Mouse (Mus musculus): Measurements from ENCODE around the gene Tmod1.
A peak's percentile ranks its signal among the peaks of the same experiment; 100 is the strongest.

Tmod1 gene

DNA sequence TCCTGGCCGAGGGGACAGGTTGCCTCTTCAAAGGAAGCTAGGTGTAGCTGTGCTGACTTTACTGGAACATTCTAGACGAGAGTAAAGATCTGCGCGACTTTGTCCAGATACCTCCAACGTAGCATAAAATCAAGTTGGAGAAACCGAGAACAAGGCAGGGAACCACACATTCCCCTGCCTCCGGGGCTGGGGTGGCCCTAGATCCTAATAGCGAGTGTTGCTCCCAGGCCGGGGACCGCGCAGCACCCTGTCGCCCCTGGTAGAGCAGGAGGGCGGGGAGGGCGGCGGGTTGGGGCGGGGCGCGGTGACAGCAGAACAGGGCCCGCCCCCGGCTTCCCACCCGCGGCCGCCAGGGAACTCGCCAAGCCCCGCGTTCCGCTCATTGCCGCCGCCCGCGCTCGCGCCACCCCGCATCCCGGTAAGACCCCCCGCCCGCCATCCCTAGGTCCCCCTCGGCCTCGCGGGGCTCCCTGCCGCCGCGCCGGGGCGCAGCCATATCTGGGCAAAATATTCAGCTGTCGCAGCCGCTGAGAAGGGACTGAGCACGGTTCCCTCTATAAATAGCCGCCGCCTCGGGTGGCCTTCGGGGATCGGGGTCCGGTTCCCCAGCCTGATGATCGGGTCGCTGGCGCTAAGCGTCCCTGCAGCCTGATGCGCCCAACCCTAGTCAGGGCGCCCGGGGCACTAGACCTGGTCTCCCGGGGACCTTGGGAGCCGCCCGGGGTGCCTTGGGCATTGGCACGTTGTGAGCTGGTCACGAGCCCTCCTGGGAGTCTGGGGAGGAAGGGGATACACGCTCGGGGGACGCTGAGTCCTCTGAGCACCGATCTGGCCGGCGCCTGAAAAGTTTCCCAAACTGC, at the start of gene Tmod1:
Tmod1 (plus strand) TSS at position 44 of the 860 bp plus-strand sequence.
- no peak for DNase-seq (ENCODE audit: low read depth)

DNA sequence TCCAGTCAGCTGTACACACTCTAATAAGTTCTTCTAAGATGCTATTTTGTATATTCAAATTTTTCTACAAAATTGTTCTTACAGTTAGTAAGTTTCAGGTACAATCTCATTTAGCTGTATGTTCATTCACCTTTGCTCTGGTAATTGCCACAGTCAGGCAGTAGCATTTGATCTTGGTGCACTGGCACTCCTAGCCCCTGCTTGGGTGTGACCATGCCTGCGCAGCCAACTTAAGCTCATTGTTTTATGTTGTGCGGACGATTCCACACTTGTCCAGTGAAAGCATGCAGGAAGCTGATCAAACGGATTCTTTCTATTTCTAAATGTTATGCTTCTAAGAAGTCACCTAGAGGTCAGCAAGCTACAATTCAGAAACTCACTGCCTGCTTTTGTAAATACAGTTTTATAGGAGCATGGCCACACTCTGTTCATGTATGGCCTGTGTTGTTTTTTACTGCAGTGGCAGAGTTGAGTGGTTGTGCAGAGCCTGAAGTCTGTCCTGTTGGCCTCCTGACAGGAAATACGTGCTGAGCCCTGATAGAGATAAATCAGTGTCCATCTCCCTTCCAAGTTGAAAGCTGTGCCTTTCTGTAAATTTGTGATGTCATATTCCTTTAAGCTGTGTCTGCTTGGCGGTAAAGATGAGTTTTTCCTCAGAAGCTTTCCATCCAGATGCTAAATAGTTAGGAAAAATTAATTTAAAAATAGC, 48.2 kb upstream of the Tmod1 start:
- DNase-seq (ENCODE audit: low read depth): no peak

DNA sequence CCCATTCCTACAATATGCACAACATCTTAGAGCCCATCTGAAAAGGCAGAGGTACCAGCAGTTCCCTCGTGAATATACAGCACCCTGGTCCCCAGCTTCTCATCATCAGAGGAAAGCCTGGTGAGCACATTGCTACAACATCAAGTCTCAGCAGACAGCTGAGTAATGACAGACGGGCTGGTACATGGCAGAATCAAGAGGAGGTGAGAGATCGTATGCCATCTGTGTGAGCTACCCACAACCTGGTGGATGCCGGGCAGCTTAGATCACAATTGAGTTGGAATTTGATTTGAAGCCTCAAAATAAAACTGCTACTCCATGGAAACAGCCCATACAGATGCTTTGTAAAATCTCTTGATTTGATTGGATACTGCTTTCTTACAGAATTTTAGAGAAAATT, 40.2 kb upstream of the Tmod1 start:
- DNase-seq (ENCODE audit: low read depth): no peak

DNA sequence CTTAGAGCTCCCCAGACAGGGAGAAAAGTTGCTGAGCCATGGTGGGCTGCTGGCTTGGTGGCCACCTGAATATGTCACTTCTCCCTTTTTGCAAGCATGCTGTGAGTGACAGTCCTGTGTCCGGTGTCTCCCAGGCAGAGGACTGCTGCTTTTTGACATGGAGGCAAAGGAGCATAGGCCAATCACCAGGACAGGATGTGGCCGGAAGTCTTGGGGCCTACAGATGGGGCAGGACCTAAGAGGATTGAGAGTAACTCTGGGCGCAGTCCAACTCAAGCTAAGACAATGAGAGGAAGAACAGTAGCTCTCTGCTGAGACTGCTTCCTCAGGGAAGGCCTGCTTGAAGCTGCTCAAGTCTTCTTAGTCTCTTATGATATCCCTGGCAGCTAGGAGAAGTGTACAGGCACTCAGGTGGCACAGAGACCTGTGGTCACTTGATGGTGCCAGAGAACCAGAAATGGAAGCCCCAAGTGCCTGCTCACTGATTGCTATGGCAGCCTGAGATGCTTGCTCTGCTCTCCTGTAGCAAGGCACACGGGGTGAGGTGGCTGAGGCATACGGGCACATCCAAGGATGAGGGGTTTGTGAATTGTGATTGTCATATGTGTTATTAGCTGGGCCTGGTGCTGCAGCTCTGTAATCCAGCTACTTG, 30.5 kb upstream of the Tmod1 start:
- peak; percentile 80 for DNase-seq (ENCODE audit: low read depth)

DNA sequence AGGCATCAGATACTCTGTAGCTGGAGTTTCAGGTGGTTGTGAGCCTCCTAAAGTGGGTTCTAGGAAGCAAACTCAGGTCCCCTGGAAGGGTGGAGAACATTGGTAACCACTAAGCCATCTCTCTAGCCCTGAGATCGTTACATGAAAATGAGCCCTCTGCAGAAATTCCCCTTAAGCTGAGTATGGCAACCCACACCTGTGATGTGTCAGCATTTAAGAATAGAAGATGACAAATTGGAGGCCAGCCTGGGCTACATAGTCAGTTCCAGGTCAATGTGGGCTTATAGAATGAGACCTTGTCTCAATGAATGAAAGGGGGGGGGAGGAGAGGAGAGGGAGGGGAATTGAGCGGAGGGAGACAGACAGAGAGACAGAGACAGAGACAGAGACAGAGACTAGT, 27.0 kb upstream of the Tmod1 start:
- no peak for DNase-seq (ENCODE audit: low read depth)

DNA sequence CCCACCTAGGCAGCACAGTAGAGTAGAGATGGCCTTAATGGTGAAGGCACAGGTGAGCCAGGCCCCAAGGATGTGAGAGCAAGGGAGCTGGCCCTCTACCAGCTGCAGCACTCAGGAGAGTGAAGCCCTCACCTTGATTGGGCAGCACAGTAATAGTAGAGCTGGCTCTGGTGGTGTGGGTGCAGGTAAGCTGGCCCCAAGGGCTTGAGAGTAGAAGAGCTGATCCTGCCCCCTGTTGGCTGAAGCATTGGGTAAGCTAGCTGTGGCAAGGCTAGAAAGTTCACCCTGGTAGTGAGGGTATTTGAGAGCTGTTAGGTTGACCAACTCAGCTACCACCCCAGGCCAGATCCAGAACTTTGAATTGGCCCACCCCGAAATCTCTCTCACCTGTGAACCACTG, 23.1 kb upstream of the Tmod1 start:
- peak; percentile 5 for DNase-seq (ENCODE audit: low read depth)

DNA sequence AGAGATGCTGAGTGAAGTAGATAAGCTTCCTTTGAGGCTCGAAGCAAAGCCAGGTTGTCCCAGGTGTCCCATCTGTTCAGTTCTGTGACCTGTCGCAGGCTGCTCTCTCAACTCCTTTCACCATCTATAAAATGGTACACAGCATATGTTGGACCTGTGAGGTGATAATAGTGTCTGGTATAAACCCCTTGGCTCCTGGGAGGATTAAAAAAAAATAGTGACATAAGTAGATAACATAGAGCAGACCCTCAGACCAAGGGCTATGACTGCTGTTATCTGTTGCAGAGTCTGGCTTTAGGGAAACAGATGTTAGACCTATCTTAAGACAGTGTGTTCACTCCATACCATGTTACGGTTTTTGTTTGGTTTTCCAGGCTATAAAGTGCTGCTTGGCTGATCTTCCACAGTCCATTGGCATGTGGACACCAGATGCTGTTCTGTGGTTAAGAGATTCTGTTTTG, 15.7 kb upstream of the Tmod1 start:
- DNase-seq (ENCODE audit: low read depth): no peak

DNA sequence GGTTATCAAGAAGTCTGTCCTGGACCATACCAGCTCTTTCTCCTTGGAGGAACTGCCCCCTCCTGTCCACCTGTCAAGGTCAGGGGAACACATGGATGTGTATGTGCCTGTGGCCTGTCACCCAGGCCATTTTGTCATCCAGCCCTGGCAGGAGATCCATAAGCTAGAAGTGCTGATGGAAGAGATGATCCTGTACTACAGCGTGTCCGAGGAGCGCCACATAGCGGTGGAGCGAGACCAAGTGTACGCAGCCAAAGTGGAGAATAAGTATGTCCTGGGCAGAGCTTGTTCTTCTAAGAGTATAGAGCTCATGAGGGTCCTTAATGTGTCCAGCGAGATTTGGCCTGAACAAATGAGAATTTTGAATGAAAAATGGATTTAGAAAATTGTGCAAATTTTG, 12.8 kb upstream of the Tmod1 start:
- peak; percentile 9 for DNase-seq (ENCODE audit: low read depth)

DNA sequence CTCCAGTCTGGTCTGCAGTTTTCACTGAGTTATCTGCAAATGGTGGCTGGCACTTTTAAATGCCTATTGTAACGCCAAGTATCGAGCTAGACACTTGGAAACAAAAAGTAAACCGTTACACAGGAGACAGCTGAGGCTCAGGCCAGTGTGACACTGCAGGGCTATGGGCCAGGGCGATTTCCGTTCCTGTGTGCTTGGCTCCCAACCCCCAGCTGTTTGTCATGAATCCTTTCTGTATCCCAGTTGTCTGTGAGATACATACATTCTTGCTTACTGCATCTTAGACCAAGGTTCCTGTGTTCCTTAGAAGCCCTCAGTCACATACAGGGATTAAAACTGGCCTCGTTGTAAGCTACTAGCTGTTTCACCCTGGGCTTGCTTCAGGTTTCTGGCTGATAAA, 10.5 kb upstream of the Tmod1 start:
- DNase-seq (ENCODE audit: low read depth): no peak

DNA sequence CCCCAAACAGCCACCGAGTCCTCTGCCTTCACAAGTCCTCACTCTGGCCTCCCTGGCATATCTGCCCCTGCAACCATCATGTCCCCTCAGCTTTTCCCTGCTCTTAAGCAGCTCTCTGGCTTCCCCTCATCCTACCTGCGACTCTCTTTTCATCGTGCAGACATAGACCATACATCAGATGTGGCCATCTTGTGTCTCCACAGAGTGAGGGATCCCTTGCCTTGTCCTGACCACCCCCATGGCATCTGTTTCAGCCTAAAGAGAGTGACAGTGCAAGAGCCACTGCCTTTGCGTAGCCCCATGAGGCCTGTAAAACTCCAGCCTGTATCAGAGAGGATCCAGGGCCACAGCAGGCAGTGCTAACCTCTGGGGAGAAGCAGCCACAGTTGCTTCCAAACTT, 10.0 kb upstream of the Tmod1 start:
- DNase-seq (ENCODE audit: low read depth): no peak

DNA sequence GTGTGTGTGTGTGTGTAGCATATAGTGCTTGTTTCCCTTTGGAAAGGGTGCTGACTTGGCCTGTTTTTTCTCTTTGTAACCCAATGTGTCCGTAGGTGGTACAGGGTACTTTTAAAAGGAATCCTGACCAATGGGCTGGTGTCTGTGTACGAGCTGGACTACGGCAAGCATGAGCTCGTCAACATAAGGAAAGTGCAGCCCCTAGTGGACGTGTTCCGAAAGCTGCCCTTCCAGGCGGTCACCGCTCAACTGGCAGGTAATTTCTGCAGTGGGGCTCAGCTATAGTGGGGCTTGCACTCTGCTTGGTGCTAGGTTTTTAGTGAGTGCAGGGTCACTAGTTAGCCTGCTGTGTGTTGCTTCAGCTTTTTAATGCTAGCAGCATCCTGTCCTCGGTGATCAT, 9.2 kb upstream of the Tmod1 start:
- peak; percentile 38 for DNase-seq (ENCODE audit: low read depth)

DNA sequence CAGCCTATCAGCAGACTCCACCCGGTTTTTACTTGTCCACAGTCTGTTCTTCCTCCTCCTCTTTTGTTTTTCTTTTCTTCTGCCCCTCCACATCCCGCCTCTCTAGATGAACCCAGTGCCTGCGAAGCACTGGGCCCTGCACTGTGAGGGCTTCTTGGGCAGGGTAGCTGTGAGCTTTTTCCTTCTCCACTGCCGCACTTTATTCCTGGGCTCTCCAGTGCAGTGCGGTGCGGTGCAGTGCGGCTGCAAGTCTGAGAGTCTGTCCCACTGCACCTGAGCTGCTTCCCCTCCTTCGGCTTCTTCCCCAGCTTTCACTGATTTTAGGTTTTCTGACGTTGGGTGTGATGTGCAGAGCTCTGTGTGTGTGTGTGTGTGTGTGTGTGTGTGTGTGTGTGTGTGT, 6.3 kb upstream of the Tmod1 start:
- DNase-seq (ENCODE audit: low read depth): no peak

DNA sequence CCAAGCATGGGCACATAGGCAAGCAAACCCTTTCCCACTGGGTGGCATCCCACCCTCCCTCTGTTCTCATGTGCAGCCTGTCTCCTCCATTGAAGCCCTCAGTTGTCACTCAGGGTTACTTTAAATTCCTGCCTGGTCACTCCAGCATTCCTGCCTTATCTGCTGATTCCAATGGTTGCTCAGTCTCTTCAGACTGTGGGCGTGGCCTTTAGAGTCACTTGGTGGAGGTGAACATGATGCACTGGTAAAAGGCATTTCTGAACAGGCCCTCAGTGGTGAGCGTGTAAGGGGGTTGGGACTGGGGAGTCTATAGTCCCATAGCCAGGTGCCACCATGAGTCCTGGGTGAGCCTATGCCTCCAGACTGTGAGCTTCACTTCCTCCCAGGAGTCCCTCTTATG, 5.5 kb upstream of the Tmod1 start:
- DNase-seq (ENCODE audit: low read depth): no peak

DNA sequence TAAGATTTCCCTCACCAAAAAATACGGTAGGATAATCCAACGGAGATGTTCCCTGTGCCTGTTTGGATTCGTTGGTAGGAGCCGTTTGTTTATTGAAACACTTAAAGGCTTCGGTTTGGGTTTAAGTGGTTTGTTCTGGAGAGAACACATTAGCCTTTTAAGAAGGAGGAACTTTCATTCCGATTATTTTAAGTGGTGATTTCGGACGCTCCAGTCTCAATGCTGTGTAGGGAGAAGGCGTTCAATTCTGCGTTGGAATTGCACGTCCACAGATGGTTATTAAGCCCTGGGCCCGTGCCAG, 194 bp upstream of the Tmod1 start:
- DNase-seq (ENCODE audit: low read depth): no peak

DNA sequence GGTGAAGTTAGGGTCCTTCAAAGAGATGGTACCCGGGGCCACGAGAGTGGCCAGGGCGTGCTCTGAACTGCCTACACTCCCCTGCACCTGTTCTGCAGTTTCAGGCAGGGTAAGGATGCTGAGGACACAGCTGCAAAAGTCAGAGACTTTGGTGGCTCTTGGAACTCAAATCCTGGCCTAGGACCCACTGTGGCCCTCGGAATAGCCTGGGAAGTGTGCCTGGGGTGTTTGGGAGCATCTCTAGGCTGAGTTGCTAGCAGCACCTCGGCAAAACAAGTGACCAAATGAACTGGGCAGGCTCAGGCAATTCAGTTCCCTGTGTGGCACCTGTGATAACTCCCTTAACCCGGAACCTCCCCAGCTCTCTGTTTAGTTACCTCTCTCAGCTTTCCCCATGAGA, 1.2 kb downstream of the Tmod1 start:
- DNase-seq (ENCODE audit: low read depth): no peak

DNA sequence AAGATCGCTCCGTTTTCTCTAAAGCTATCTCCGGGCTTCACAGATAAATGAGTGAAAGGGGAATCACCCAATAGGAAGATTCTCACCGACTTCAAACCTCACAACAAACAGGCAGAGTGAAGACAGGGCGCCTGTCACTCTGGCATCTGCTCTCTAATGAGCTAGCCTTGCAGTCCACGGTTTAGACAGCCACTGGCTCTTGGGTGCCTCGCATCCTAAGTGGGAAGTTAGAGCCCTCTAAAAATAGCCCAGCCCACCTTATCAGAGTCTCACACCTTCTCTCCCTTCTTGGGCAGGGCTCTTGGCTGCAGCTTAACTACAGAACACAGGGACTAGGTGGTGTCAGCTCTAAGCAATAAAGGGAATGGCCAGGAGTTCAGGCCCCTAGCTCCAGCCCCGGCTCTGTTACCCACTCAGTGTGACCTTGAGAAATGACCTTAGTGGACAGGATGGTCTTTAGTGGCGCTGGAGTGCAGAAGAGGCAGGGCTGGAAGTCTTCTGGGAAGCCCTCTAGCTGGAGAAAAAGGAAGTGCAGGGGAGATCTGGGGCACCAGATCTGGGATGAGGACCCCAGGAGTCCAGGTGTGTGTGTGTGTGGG, 2.0 kb downstream of the Tmod1 start:
- peak; percentile 6 for DNase-seq (ENCODE audit: low read depth)

DNA sequence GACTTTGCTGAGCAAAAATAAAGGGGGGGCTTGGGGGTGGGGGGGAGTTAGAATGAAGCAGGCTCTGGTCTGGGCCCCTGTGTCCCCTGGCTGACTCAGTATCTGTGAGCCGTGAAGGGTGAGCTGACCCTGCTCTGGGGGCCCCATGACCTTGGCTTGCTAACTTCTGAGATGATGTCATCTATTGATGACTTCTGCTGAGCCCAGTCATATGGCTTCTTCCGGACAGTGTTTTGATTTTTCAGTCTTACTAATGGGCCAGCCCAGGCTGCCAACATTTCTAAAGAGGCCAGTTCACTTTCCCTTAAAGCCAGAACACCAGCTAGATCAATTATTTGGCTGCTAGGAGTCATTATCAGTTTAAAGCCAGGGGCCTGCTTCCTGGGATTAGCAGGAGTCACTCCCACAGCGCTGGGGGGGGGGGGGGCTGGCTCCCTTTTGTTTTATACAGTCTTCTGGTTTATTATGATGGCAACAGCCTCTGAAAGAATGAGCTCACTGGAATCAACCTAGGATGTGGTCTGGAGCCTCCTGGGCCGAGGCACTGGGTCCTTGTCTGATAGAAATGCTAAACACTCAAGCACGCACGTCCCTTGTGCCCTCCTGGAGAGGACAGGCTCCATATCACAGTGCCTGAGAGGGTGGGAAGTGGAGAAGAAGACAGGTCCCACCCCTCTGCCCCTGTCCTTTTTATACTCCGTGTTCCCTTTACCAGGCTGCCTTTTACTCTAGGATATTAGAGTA, 3.2 kb downstream of the Tmod1 start:
- DNase-seq (ENCODE audit: low read depth): no peak

DNA sequence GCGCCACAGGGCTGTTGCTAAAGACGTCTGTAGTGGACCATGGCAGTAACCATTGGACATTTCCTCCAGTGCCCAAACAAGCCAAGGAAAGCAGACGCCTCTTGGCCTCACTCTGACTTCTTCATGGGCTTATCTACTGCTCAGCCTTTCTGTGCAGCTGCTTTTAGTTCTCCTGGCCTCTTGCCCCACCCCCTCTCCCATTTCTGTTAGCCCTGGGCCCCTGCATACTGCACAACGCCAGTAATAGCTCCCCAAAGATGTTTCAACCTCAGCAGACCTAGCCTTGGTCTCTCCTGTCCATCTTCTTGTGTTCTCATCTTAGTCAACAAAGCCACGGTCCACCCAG, 3.7 kb downstream of the Tmod1 start:
- DNase-seq (ENCODE audit: low read depth): no peak

DNA sequence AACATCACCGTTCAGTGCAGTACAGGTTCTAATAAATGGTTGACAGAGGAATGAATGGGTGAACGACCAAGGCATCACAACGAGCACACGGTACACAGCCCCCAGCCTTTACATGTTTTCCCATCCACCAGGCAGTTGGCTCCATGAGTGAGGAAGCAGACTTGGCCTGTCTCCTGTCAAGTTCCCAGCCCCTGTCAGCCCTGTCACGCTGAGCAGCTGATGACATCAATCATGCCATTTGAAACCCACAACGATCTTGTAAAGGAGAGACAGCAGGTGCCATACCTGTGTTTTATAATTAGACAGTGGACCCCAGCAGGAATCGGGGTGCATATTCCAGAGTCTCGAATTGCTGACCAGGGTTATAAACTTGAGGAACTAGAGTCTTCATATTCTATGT, 4.6 kb downstream of the Tmod1 start:
- no peak for DNase-seq (ENCODE audit: low read depth)

DNA sequence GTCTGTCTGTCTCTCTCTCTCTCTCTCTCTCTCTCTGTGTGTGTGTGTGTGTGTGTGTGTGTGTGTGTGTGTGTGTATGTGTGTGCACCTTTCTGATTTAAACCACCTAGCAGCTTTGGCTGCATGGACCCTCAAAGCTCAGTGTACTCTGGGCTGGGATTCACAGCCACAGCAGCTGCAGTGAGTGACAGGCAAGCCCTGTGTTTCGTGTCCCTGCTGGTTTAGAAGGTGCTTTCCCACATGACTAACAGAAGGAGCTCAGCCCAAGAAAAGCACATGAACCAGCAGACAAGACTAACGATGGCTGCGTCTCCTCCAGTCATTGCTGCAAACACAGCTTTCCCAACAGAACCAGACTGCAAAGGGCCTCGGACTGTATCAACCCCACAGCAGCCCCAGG, 9.2 kb downstream of the Tmod1 start:
- DNase-seq (ENCODE audit: low read depth): no peak

DNA sequence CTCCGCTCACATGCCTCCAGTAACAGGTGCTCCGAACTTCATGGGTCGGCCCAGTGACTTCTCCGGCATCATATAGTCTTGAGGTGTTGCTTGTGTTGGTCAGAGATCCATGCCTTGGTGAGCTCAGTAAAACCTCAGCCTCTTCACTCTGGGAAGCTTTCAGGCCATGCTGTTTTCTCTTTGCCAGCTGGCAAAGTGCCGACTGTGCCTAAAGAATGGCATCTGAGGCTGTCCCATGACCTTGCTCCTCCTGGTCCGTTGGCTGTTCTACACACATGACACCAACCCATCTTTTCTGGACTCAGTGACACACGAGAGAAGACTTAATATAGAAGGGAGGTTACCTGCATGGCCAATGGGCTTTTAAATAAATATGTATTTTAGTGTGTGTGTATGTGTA, 9.7 kb downstream of the Tmod1 start:
- no peak for DNase-seq (ENCODE audit: low read depth)
